Mouse (Mus musculus): Measurements from ENCODE around the gene Sytl3. TPM values are rescaled to one million over a fixed set of nuclear protein-coding genes. Genes with fewer than 3 reads are reported as not detected.
"Not testable (repeated sequence)": the region's sequence is repeated elsewhere in the genome, so short reads cannot be mapped to it uniquely, and the experiment has no call there.

Gene Sytl3
- 0.83 and 1.1 TPM in 2 replicates for polyA plus RNA-seq (2015; fragmentation: Nextera tagmentation; extraction: Ambion mirVana)

- H3K4me2 ChIP-seq; ATAC-seq (ENCODE audit: low read depth); H3K9ac ChIP-seq; H3K9me3 ChIP-seq; H3K4me1 ChIP-seq (replicated peaks); H3K27me3 ChIP-seq; H3K27ac ChIP-seq (replicated peaks); H3K4me3 ChIP-seq; H3K36me3 ChIP-seq: not testable (repeated sequence)
- WGBS: 91% methylated on average over 6 of the region's 7 CpGs
Observed at GRCm38 (mm10) chr17:6658801-6659200, at the start of gene Sytl3. Gene Sytl3 (plus strand): TSS chr17:6659093.

- H3K4me2 ChIP-seq; H3K4me1 ChIP-seq (replicated peaks); H3K9ac ChIP-seq; H3K27me3 ChIP-seq; H3K4me3 ChIP-seq; H3K9me3 ChIP-seq; H3K27ac ChIP-seq (replicated peaks); H3K36me3 ChIP-seq; ATAC-seq (ENCODE audit: low read depth): not testable (repeated sequence)
- WGBS: 55% methylated on average over 12 of the region's 14 CpGs
Observed at GRCm38 (mm10) chr17:6613524-6613923, 45.4 kb upstream of the Sytl3 start.

- ATAC-seq (ENCODE audit: low read depth): not testable (repeated sequence)
Observed at GRCm38 (mm10) chr17:6614316-6614715, 44.6 kb upstream of the Sytl3 start.

GRCm38 (mm10) chr17:6616731-6617130 lies 42.2 kb upstream of the Sytl3 start:
- H3K36me3 ChIP-seq; H3K27me3 ChIP-seq; H3K9ac ChIP-seq; H3K4me1 ChIP-seq (replicated peaks); ATAC-seq (ENCODE audit: low read depth); H3K27ac ChIP-seq (replicated peaks); H3K4me2 ChIP-seq; H3K4me3 ChIP-seq; H3K9me3 ChIP-seq: not testable (repeated sequence)
- WGBS: 97% methylated on average over 9 of the region's 9 CpGs

More at GRCm38 (mm10) chr17:6614316-6614715, 44.6 kb upstream of the Sytl3 start:
- H3K4me3 ChIP-seq; H3K4me1 ChIP-seq (replicated peaks); H3K36me3 ChIP-seq; H3K27ac ChIP-seq (replicated peaks); H3K9ac ChIP-seq; H3K9me3 ChIP-seq; H3K4me2 ChIP-seq; H3K27me3 ChIP-seq: not testable (repeated sequence)
- WGBS: 86% methylated on average over 5 of the region's 9 CpGs

GRCm38 (mm10) chr17:6617689-6618400 lies 41.0 kb upstream of the Sytl3 start:
- not testable (repeated sequence) for H3K4me1 ChIP-seq (replicated peaks); H3K27me3 ChIP-seq; ATAC-seq (ENCODE audit: low read depth); H3K4me3 ChIP-seq; H3K36me3 ChIP-seq; H3K4me2 ChIP-seq; H3K27ac ChIP-seq (replicated peaks); H3K9ac ChIP-seq; H3K9me3 ChIP-seq
- 52% methylated on average over 8 of the region's 13 CpGs for WGBS

- H3K27me3 ChIP-seq; H3K27ac ChIP-seq (replicated peaks); H3K4me2 ChIP-seq; H3K9ac ChIP-seq; H3K9me3 ChIP-seq; ATAC-seq (ENCODE audit: low read depth); H3K36me3 ChIP-seq; H3K4me3 ChIP-seq; H3K4me1 ChIP-seq (replicated peaks): not testable (repeated sequence)
- 85% methylated on average over 5 of the region's 5 CpGs for WGBS
Observed at GRCm38 (mm10) chr17:6619271-6619670, 39.6 kb upstream of the Sytl3 start.

GRCm38 (mm10) chr17:6620035-6620434 lies 38.9 kb upstream of the Sytl3 start:
- WGBS: 77% methylated on average over 6 of the region's 6 CpGs
- not testable (repeated sequence) for H3K4me2 ChIP-seq; H3K4me1 ChIP-seq (replicated peaks); H3K9ac ChIP-seq; H3K27ac ChIP-seq (replicated peaks); H3K36me3 ChIP-seq; H3K9me3 ChIP-seq; ATAC-seq (ENCODE audit: low read depth); H3K27me3 ChIP-seq; H3K4me3 ChIP-seq

GRCm38 (mm10) chr17:6620730-6621451 lies 38.0 kb upstream of the Sytl3 start:
- not testable (repeated sequence) for H3K9ac ChIP-seq; H3K4me3 ChIP-seq; H3K4me2 ChIP-seq; H3K4me1 ChIP-seq (replicated peaks); H3K36me3 ChIP-seq; H3K9me3 ChIP-seq; H3K27ac ChIP-seq (replicated peaks); H3K27me3 ChIP-seq; ATAC-seq (ENCODE audit: low read depth)
- 78% methylated on average over 18 of the region's 20 CpGs for WGBS

- not testable (repeated sequence) for H3K27ac ChIP-seq (replicated peaks); H3K4me2 ChIP-seq; H3K27me3 ChIP-seq; H3K36me3 ChIP-seq; H3K4me3 ChIP-seq; H3K9ac ChIP-seq; ATAC-seq (ENCODE audit: low read depth); H3K4me1 ChIP-seq (replicated peaks); H3K9me3 ChIP-seq
- WGBS: 89% methylated on average over 11 of the region's 12 CpGs
Observed at GRCm38 (mm10) chr17:6621976-6622375, 36.9 kb upstream of the Sytl3 start.

- 47% methylated on average over 1 of the region's 6 CpGs for WGBS
- not testable (repeated sequence) for H3K9me3 ChIP-seq; H3K4me3 ChIP-seq; H3K27me3 ChIP-seq; H3K9ac ChIP-seq; H3K4me1 ChIP-seq (replicated peaks); H3K36me3 ChIP-seq; H3K27ac ChIP-seq (replicated peaks); H3K4me2 ChIP-seq; ATAC-seq (ENCODE audit: low read depth)
Observed at GRCm38 (mm10) chr17:6624926-6625558, 33.9 kb upstream of the Sytl3 start.

GRCm38 (mm10) chr17:6630398-6630797 lies 28.5 kb upstream of the Sytl3 start:
- ATAC-seq (ENCODE audit: low read depth); H3K9me3 ChIP-seq; H3K9ac ChIP-seq; H3K27ac ChIP-seq (replicated peaks); H3K36me3 ChIP-seq; H3K4me2 ChIP-seq; H3K4me3 ChIP-seq; H3K4me1 ChIP-seq (replicated peaks); H3K27me3 ChIP-seq: not testable (repeated sequence)
- 93% methylated on average over 4 of the region's 4 CpGs for WGBS

GRCm38 (mm10) chr17:6632850-6633249 lies 26.0 kb upstream of the Sytl3 start:
- not testable (repeated sequence) for H3K9ac ChIP-seq; H3K4me1 ChIP-seq (replicated peaks); H3K4me3 ChIP-seq; H3K4me2 ChIP-seq; H3K9me3 ChIP-seq; H3K36me3 ChIP-seq; ATAC-seq (ENCODE audit: low read depth); H3K27ac ChIP-seq (replicated peaks); H3K27me3 ChIP-seq
- WGBS: 93% methylated on average over 6 of the region's 6 CpGs

Data from neural tube, embryonic 13.5 days (tissue).